Mouse (Mus musculus) embryo, embryonic 10.5 days (tissue): ENCODE measurements around the gene Slc22a20.

Source experiments
- DNase-seq: peaks from one replicate; pipeline ENCODE4 v3.0.0-alpha.2; 2015; ENCODE audit warnings: low spot score

Gene Slc22a20

DNA sequence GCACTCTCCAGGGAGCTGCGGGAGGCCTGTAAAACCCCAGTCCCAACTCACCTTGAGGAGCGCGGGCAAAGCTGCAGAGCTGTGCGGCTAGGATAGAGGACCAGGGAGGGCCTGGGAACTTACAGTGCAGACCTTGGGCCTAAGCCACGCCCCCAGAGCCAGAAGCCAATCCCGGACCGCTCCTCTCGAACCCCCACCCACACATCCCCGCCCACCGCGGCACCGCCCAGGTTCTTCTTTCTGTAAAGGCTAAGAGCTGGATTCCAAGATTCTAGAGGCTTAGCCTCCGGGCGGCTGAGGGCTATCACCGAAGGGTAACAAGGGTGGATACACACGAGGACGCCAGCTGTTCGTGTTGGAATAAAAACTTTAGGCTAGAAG lies 61.2 kb downstream of the Slc22a20 start, which contains the start of gene Cdc42ep2:
TSS of gene Cdc42ep2 (minus strand) at position 104 of the 381 bp plus-strand sequence.
- peak; percentile 97 for DNase-seq

DNA sequence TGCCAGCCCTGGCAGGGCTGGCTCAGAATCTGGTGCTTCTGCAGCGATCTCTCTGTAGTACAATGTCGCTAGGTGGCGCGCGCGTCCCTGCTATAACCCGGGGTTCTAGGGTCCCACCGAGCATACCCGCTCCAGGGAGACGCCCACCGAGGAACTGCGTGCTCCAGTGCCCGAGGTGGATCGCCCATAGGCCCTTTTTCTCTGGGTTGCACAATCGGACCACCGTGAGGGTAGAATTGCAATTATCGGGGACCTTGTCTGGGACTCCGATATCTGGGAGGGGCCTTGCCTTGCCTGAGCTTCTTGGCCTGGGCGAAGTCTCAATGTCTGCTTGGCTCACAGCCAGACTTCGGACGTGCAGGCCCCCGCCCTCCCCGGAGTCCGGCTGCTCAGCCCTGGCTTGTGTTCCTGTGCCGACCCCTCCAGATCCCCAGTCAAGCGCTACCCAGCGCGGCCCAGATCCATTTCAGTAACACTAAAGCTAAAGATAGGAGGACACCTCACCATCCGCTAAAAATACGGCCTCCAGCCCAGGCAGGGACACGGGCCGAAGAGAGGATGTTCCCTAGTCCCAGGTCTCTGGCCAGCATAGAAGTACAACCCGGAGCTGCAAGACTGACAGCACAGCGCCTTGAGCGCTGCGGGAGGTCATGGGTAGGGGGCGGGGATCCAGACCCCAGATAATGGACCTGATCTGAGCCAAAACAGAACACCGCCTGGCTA lies 61.8 kb downstream of the Slc22a20 start:
- peak; percentile 97 for DNase-seq

DNA sequence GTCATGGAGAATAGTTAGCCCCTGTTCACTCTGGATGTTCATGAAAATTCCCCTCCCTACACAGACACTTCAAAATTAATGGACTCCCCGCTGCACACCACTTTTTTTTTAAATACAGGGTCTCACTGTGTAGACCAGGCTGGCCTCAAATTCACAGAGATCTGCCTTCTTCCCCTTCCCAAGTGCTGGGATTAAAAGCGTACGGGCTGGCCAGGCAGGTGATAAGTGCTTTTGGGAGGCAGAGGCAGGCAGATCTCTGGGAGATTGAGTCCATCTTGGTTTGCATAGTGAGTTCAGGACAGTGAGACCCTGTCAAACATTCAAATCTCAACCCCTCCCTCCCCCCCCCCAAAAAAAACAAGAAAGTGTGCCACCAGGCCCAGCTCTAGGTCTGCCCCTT lies 63.0 kb downstream of the Slc22a20 start:
- no peak for DNase-seq

DNA sequence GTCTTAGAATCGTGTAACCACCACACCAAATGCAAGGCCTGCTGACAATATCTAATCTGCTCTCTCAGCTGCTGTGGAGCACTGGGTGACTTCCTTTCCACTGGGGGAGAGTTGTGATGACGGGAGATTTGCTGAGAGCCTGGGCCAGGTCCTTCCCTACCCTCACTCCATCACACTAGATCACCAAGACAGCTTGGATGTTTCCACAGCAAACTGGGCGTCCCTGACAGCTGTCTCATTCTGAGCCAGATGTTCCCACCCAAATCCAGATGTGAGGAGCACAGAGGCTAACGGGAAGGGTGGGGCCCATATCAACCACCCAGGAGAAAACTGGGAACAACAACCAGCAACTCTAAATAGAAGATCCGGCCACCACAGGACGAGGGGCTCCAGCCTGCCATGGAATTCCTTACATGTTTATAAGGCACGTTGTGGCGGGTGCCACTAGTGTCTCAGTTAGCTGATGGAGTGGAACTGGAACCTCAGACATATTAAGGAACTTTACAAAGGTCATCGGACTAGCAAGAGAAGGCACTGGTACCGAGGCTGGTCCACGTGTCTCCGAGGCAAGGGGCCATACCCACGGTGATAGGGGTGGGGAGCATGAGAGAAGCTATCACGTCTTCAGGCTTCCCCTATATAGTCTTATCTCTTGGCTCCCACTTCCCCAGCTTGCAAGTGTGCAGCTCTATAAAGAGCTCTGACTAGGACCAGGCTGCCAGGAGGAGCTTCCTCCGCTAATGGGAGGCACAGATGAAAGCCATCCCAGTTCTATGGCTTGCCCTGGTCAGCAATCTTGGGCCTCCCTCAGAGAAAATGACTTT lies 63.6 kb downstream of the Slc22a20 start:
- DNase-seq = no peak

DNA sequence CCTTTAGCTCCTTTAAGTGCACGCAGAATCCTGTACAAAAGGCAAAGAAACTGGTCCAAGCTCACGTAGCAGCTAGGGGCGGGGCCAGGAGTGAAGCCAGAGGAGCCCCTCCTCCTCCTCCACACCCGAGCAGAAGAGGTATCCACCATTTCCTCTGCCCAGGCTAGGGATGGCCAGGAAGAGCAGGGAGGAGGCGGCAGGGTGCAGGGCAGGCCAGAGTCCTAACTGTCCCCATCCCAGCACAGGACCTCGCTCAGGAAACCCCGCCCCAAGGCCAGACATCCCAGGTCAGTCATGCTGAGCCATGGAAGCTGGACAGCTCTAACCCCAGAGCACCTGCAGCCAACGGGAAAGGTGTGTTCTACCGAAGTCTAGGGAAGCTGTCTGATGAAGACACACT lies 64.2 kb downstream of the Slc22a20 start:
- peak; percentile 40 for DNase-seq
